Mouse (Mus musculus) forebrain, embryonic 13.5 days (tissue): ENCODE measurements at regions not wholly inside any gene's neighbourhood (a gene's known extent, or its start where the extent isn't known, plus 50 kb on each side); places are given as distances from the start of the nearest gene placed in this dataset.

Experiments
- ATAC-seq: fragments of 200-750 bp; cut with Nextera tagmentation; 2 replicates; pipeline ENCODE4 v1.8.0; 2017
- H3K27ac ChIP-seq: fragments of 300-500 bp; sonication (generic); 2 replicates; pipeline ENCODE4 v1.5.1; 2015; ENCODE audit warnings: inconsistent platforms, mild to moderate bottlenecking, moderate library complexity
- H3K27me3 ChIP-seq: fragments of 300-500 bp; sonication (generic); 2 replicates; pipeline ENCODE4 v1.6.1; 2015; ENCODE audit warnings: mild to moderate bottlenecking, inconsistent platforms
- H3K36me3 ChIP-seq: fragments of 300-500 bp; sonication (generic); 2 replicates; pipeline ENCODE4 v1.6.1; 2015; ENCODE audit warnings: mild to moderate bottlenecking, inconsistent platforms; ENCODE audit not compliant: poor library complexity, severe bottlenecking
- H3K4me1 ChIP-seq: fragments of 300-500 bp; sonication (generic); 2 replicates; pipeline ENCODE4 v1.6.1; 2015; ENCODE audit warnings: inconsistent platforms
- H3K4me2 ChIP-seq: fragments of 300-500 bp; sonication (generic); 2 replicates; pipeline ENCODE4 v1.6.1; 2015; ENCODE audit warnings: inconsistent platforms, mild to moderate bottlenecking, moderate library complexity
- H3K4me3 ChIP-seq: fragments of 300-500 bp; sonication (generic); 2 replicates; pipeline ENCODE4 v1.5.1; 2015; ENCODE audit warnings: mild to moderate bottlenecking, inconsistent platforms
- H3K9ac ChIP-seq: fragments of 300-500 bp; sonication (generic); 2 replicates; pipeline ENCODE4 v1.6.1; 2015; ENCODE audit warnings: mild to moderate bottlenecking, inconsistent platforms
- H3K9me3 ChIP-seq: fragments of 300-500 bp; sonication (generic); replicated peaks from 2 replicates; pipeline ENCODE4 v1.6.1; 2016; ENCODE audit warnings: inconsistent platforms
- WGBS: fragments of 180-500 bp; shearing (Covaris S2); methylation state at CpG from one replicate; pipeline ENCODE4 v1.1.7; 2015; 5-methylcytosine and 5-hydroxymethylcytosine counted together

DNA sequence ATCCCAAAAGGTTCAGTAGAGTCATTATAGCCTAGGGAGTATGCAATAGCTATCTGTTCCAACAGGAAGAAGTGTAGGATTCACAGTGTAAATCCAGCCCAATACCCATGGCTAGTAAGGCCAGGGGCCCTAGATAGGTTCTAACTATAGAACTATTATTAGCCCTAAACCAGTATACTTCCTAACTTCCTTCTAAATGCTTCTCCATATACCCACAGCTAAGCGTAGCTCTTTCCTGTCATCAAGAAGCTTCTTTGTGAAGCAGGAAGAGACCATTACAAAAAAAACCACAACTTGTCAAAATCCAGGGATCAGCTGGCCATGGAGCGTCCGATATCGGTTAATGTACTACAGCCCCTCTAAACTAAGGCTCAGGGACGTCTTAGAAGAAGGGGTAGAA lies 57.7 kb upstream of the Gpr141 start:
- Histone ChIP-seq H3K27ac (no peak overlapping the region), H3K4me2 (no peak overlapping the region)
- WGBS, result 93% methylated on average over 5 of the region's 5 CpGs

DNA sequence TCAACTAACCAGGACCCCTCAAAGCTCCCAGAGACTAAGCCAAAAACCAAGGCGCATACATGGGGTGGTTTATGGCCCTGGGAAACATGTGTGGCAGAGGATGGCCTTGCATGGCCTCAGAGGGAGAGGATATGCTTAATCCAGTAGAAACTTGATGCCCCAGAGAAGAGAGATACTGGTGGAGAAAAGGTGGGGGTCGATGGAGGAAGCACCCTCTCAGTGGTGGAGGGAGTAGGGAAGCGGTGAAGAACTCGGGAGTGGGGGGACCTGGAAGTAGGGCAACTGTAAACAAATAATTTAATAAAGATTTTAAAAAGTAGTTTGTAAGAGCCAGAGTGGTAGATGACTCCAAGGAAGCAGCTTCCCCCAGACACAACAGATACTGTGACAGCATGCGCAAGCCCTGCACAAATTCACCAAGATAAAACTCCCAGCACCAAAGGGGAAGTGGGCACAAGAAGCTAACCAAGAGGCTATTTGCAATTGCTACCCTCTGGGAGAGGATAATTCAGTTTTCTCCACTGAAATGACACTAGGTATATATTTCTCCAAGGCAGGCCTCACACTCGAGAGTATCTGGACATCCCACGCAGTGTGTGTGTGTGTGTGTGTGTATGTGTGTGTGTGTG lies 50.7 kb upstream of the Gpr141 start:
- ATAC-seq, result no peak
- Histone ChIP-seq H3K36me3 (no peaks in the 10 kb centered on the region), H3K4me1 (no peaks in the 10 kb centered on the region), H3K27me3 (no peaks in the 10 kb centered on the region), H3K4me3 (no peak overlapping the region), H3K27ac (no peak overlapping the region), H3K9ac (no peak overlapping the region), H3K9me3 (no peaks in the 10 kb centered on the region), H3K4me2 (no peak overlapping the region)
- WGBS, result 90% methylated on average over 7 of the region's 7 CpGs

More for the DNA sequence above, 57.7 kb upstream of the Gpr141 start:
- Histone ChIP-seq H3K9me3 (no peaks in the 10 kb centered on the region), H3K9ac (no peak overlapping the region), H3K4me3 (no peak overlapping the region), H3K27me3 (no peaks in the 10 kb centered on the region), H3K36me3 (no peaks in the 10 kb centered on the region), H3K4me1 (no peaks in the 10 kb centered on the region)
- ATAC-seq, result no peak
